Mouse (Mus musculus): ENCODE results near the gene Arhgef6.

Gene Arhgef6

DNA sequence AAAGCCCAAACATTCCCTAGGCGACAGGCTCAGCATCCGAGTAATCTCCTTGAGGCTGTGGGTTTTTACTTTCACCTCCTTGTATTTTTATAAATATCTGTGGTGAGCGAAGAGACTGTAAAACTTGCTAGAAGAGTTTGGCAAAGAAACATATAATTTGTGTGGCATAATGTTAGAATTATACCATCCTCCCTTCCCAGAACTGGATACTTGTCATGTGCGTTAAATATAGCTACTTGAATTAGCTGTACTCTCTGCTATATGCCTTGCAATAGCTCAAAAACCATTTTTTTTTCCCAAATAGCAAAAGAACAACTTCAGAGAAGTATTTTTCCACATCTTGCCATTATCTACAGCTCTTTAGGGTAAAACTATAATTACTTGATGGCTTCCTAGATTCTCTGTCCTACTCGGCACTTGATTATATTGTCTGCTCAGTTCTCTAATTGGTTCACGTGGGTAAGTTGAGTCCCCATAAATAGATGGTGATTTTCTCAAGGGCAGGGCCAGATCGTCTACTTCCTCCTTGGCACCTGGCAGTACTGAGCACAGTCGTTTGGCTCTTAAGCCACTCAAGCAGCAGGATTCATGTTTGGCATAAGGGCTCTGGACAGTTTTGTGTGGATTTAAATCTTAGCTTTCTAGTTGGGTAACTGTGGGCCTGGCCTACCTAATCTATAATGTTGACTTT is 35.2 kb downstream of the Arhgef6 start:
- no peak for DNase-seq (ENCODE audit: extremely low spot score, low spot score)

DNA sequence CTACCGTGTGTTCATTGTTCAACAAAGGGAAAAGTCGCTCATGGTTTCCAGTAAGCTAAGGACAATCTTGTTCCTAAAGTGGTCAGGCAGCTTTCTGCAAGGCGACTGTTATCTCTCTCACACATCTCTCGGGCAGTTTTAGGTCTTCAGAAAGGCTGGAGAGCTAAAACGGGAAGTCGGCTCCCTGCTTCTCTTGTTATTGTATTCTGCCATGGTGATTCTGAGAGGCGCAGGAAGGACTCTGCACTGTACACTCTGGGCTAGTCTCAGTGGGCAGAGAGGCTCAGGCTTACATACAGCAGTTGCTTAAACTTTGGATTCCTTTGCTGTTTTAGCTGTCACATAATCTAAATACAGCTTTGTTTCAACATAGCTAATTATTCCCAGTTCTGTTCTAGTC is 39.6 kb downstream of the Arhgef6 start:
- DNase-seq (ENCODE audit: extremely low spot score, low spot score) = no peak

- no peak for DNase-seq (ENCODE audit: extremely low spot score, low spot score)
Measured at GRCm38 (mm10) chrX:57288458-57288857, 50.1 kb downstream of the Arhgef6 start.

DNA sequence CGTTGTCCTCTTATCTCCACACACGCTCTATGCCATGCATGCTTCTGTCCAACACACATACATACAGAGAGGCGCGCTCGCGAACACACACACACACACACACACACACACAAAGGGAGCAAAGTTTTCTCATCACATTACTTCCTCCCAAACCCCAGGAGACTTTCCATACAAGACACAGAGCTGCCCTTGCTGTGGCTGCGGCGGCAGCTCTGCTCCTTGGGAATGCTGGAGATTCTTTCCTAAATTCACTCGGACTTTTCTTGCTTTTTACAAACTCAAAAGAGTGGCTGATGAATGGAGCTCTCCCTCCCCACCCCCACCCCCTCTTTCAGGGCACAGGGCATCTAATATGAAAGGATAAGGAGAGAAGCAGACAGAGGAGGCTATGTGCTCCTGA is 52.2 kb downstream of the Arhgef6 start:
- peak; percentile 12 for DNase-seq (ENCODE audit: extremely low spot score, low spot score)

DNA sequence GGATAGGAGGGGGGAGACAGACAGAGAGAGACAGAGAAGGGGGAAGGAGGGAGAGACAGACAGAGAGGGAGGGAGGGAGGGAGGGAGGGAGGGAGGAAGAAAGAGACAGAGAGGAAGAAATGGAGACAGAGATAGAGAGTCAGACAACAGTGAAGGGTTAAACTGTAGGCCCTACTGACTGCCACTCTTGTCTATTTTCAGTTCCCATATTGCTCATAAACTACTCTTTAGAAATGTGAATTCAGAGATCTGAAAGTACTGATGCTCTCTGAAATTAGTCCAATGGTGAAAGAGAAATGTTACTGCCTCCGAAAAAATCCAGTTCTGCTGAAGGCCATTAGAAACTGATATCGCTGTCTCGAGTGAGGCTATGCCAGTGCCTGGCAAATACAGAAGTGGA is 56.3 kb downstream of the Arhgef6 start:
- DNase-seq (ENCODE audit: extremely low spot score, low spot score) = no peak

GRCm38 (mm10) chrX:57277560-57278335 is 60.8 kb downstream of the Arhgef6 start:
- no peak for DNase-seq (ENCODE audit: extremely low spot score, low spot score)

GRCm38 (mm10) chrX:57263515-57263914 is 75.0 kb downstream of the Arhgef6 start:
- no peak for DNase-seq (ENCODE audit: extremely low spot score, low spot score)

DNA sequence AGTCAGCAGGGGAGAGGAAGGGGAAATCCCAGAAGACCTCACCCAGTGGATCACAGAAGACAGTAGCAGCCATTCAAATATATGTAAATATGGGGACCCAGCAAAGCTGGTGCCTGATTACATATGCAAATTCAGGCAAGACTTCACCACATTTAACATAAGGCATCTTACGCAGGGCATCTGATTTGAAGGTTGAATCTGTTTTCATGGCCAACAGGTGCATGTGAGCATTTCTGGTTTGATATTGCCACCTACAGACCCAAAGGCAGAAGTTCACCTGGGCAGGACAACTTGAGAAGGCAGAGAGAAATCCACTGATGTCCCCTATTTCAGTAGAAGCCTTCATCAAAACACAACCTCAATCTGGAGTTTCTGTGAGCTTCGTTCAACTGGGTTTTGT is 77.8 kb downstream of the Arhgef6 start:
- DNase-seq (ENCODE audit: extremely low spot score, low spot score) = no peak

GRCm38 (mm10) chrX:57253329-57254055 is 85.0 kb downstream of the Arhgef6 start:
- no peak for DNase-seq (ENCODE audit: extremely low spot score, low spot score)

DNA sequence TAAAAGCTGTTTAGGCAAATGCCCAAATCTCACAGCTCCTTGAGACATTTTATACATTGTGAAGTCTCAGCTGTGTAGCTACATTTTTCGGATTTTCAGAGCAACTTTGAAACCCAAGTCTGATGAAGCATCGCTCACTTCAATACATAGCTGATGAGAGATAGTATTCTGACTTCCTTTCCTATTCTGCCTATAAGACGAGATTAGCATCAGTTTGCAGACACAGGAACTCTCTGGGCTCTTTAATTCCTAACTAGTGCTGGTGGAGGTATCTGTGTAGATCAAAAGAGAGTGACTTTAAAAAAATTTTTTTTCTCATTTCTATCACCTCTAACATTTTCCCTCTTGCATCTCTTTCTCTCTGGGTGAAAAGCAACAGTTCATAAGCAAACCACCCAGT is 100.0 kb downstream of the Arhgef6 start:
- DNase-seq (ENCODE audit: extremely low spot score, low spot score) = no peak

DNA sequence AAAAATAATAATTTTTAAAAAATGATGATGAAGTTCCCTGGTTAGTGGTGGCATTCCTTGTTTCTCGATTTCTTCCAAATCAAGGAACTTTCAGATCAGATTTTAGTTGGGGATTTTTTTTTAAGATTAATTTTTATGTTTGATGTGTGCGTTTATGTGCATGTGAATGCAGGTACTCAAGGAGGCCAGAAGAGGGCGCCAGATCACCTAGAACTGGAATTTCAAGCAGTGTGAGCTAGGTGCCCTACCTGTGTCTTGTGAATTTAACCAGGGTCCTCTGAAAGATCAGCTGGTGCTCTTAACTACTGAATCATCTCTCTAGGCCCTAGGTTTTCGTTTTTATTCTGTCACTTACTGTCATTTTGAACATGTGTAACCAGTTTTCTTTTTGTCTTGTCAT is 102.5 kb downstream of the Arhgef6 start:
- DNase-seq (ENCODE audit: extremely low spot score, low spot score) = no peak

DNA sequence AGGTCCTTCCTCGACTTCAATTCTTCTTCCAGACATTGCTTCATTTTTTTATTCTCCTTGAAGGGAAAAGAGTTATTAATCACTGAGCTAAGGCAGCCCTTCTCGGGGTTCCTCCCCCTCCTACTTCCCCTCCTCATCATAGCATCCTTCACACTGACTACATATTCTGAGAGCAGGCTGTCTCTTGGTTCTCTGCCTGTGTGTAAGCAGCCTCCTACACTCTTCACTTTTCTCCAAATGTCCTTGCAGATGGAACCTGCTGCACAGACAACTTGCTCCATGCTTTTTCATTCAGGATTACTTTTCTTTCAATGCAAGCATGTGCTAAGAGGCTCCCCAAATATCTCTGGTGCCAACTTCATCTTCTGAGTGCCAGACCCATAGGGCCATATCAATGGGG is 104.9 kb downstream of the Arhgef6 start:
- no peak for DNase-seq (ENCODE audit: extremely low spot score, low spot score)

- no peak for DNase-seq (ENCODE audit: extremely low spot score, low spot score)
Measured at GRCm38 (mm10) chrX:57228178-57228577, 110.4 kb downstream of the Arhgef6 start.

DNA sequence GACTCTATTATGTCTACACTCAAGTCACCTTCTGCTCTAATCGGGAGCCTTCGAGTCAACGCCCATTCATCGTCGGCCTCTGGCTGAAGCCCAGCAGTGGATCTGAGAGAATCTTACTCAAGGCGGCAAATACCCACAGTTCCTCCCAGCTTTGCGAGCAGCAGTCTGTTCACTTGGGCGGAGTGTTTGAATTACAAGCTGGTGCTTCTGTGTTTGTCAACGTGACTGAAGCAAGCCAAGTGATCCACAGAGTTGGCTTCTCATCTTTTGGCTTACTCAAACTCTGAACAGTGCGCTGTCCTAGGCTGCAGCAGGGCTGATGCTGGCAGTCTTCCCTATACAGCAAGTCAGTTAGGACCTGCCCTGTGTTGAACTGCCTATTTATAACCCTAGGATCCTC is 115.2 kb downstream of the Arhgef6 start:
- no peak for DNase-seq (ENCODE audit: extremely low spot score, low spot score)

DNA sequence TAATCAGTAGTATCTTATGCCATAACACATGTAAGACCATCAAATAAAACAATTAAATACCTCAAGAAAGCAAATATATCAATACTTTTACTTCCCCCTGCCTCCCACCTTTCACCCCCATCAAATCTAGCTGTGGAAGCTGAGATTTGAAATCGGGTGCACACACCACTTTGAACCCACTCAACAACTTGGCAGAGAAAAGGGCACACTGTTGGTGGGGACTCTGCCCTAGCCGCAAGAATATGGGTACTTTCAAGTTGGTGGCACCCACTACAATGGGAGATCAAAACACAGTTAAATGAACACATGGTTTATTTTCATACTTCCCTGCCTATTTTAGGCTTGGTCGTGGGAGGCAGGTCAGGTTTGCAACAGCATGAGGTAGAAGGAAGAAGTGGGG is 116.6 kb downstream of the Arhgef6 start:
- no peak for DNase-seq (ENCODE audit: extremely low spot score, low spot score)

DNA sequence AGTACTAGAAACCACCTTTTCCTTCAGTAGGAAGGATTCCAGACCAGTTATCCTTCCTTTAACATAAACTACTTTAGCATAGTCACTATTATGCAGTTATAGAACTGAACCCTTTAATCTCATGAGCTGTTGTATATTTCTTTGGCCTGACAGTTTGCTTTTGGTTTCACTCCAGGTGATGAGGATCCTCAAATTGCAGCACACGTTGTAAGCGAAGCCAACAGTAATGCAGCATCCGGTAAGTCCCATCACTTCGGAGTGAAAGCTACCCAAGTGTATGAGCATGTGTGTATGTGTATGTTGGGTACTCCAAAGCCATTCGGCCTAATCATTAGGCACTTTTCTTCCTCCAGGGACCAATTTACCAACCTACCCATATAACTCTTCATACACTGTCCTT is 119.0 kb downstream of the Arhgef6 start:
- DNase-seq (ENCODE audit: extremely low spot score, low spot score) = no peak

DNA sequence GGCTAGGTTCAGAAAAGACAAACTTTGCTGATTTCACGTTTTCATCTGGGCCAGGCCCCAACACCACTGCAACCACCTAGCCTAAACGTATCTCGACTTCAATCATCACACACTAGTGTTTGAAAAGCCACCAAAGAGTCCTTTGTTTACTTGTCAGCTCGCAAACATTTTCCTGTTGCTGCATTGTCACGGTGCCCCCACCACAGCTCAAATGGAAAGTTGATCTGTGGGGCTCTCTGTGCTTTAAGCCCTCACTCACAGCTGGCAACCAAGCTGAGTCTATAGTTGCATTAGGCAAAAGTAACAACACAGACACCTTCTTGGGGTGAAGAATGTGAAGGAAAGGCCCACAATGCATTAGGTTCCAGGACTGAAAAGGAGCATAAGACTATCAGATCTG is 122.3 kb downstream of the Arhgef6 start:
- no peak for DNase-seq (ENCODE audit: extremely low spot score, low spot score)

- no peak for DNase-seq (ENCODE audit: extremely low spot score, low spot score)
Measured at GRCm38 (mm10) chrX:57215495-57215894, 123.0 kb downstream of the Arhgef6 start.

DNA sequence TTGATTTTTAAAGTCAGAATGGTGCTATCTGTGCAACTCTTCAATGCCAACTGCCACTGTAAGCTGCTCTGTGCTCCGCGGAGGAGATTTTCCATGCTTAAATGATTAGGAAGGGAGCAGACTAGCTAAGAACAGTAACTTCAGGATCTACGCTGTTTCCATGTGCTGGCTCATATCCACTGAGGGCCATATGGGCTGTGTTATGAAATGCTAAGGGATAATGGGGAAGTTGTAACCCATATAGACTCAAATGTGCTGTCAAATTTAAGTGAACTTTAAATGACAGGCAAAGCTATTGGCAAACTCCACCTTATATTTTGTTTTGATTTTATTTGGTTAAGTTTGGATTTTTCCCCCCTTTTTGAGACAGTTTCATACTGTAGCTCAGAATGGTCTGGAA is 125.7 kb downstream of the Arhgef6 start:
- no peak for DNase-seq (ENCODE audit: extremely low spot score, low spot score)

GRCm38 (mm10) chrX:57211876-57212275 is 126.7 kb downstream of the Arhgef6 start, which contains the start of gene Cd40lg:
Gene Cd40lg (plus strand): TSS chrX:57212143.
- no peak for DNase-seq (ENCODE audit: extremely low spot score, low spot score)

DNA sequence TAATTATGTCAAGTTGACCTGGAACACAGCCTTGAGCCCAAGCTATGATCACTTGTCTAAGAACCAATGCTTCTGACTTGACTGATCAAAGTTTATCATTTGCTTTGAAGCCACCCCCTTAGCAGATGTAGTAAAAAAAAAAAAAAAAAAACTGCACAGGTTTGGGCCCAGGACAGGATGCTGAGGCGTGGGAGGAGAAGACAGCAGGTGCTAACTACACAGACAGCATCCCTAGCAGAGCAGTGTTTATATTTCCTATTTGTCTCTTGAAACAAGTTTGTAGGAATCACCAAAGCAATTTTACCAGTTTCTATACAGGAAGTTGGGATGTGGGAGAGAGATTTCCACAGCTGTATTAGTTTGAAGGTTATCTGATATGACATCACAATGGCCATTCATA is 127.9 kb downstream of the Arhgef6 start:
- DNase-seq (ENCODE audit: extremely low spot score, low spot score) = no peak

DNA sequence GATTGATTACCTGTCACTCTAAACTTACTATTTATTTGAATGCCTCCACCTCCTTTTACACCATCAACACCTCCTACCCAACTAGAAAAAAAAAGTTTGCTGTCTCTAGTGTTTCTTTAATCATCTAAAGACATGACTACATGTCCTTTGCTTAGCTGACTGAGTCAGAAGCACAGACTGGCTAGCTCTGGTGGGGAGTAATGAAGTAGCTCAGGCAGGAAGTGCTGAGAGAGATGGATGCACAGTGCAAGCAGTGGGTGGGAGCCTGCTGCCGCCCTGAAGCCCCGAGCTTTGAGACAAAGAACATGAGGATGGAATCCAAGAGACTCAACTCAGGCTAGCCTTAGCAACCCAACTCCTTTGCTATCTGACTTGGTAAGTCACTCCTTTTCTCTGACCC is 138.1 kb downstream of the Arhgef6 start:
- no peak for DNase-seq (ENCODE audit: extremely low spot score, low spot score)

Measured in neural tube, embryonic 10.5 days (tissue).